Mouse (Mus musculus) heart, postnatal 10 days (tissue): ENCODE measurements around the gene Rtn4ip1. TPM values are rescaled to one million over a fixed set of nuclear protein-coding genes. Genes with fewer than 3 reads are reported as not detected.

ENCODE experiments used
- DNase-seq, 2 experiments: peaks; one replicate each; pipeline ENCODE4 v3.0.0; 2021
- intact Hi-C: fragments of 180-260 bp; cut with DNase I; formaldehyde crosslinking; loops from one replicate; pipeline ENCODE4 v1.15.1; 2025
- total RNA-seq, 2 experiments: library from RNA; stranded (reverse); gene quantifications; 2 replicates each; pipeline ENCODE4 v1.2.3; 2021

The Rtn4ip1 gene
- 10 to 100 TPM; 38.7 to 39.5 TPM for total RNA-seq

DNA sequence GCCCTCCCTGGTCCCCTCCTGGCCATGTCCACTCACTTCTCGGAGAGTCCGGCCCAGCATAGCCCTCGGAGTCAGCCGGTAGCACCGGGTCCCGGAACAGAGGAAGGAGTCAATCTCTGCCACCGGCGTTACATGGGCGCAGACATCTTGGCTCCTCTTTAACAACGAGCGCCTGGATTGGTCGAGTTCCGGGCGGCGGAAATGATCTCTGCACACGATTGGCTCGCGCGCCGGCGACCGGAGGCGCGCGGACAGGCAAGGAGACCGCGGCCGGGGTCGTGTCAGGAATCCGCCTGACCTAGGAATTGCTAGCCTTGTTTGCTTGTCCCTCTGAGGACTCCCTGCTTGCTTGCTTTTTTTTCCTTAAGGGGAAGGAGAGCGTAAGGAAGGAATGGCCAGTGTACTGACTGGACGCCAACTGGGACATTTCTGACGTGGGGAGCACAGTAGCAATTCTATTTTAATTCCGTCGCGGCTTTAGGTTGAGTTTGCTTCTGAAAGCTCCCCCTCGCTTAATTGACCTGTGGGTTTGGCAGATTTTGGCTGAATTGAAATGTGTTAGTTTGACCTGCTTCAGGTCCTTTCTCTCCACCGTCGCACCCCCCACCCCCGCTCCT is at the start of gene Rtn4ip1, which contains the start of gene Qrsl1:
Gene Rtn4ip1 (plus strand): TSS at position 230 of the 617 bp plus-strand sequence.
Gene Qrsl1 (minus strand): TSS at position 168 of the 617 bp plus-strand sequence.
- intact Hi-C loops: loop anchor here (5.0 kb wide), 1 partner anchor 324 kb away; the partner anchor contains the start of gene Cd24a
- peak; percentile 96 to 97 for DNase-seq

DNA sequence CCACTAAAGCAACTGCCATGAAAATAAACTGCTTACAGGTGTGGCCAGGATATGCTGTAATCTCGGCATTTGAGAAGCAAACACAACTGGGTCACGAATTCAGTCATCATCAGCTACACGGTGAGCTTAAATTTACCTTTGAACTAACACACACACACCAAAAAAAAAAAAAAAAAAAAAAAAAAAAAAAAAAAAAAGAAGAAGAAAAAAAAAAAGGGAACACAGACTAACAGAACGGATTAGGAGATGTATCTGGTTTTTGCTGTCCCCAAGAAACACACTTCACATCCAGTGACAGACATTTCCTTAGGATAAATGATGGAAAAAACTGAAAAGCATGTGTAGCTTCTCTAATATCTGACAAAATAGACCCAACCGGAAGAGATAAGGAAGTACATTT is 49.7 kb upstream of the Rtn4ip1 start:
- no peak for DNase-seq
- intact Hi-C loops: no loop called here

DNA sequence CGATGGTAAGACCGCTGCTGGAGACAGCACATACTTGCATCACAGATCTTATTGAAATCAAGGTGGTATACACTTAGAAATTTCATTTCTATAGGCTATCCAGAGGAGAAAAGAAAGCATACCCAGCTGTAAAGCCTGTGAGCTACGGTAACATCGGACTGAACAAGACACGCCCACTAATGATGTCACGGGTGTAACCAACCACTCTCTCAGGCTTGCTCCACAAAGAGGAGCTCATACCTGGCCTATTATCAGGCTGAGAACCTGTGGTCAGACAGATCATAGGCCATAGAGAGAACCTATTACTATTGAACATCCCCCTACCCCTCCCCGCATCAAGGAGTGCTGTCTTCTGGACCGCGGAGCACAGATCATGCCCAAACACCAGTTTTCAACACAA is 45.7 kb upstream of the Rtn4ip1 start:
- intact Hi-C loops: no loop called here
- DNase-seq: no peak

GRCm38 (mm10) chr10:43856351-43856750 is 45.3 kb upstream of the Rtn4ip1 start:
- intact Hi-C loops: no loop called here
- no peak for DNase-seq

DNA sequence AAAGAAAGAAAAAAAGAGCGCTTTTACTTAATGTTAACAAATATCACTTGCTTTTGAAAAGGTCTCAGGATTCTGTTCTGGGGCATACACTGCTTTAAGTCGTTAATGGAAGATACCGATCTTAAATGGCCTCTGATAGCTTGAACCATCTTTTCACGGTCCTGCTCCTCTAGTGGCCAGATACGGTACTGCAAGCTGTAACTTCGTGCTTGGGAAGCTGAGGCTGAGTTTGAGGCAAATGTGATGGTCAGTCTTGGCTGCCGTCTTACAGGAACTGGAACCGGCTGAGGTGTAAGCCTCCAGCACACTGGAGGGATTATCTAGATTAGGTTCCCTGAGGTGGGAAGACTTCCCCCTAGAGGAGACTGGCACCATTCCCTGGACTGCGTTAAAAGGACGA is 30.9 kb upstream of the Rtn4ip1 start:
- intact Hi-C loops: loop anchor here (5.0 kb wide), 1 partner anchor 293 kb away; the partner anchor contains the start of gene Cd24a
- DNase-seq: peak; percentile 5 to 35

- intact Hi-C loops: loop anchor here (5.0 kb wide), 1 partner anchor 294 kb away; the partner anchor contains the start of gene Cd24a
- DNase-seq: no peak
These were observed 30.1 kb upstream of the Rtn4ip1 start for GRCm38 (mm10) chr10:43871458-43871857.

GRCm38 (mm10) chr10:43887676-43888075 is 13.9 kb upstream of the Rtn4ip1 start:
- DNase-seq: no peak
- intact Hi-C loops: no loop called here

DNA sequence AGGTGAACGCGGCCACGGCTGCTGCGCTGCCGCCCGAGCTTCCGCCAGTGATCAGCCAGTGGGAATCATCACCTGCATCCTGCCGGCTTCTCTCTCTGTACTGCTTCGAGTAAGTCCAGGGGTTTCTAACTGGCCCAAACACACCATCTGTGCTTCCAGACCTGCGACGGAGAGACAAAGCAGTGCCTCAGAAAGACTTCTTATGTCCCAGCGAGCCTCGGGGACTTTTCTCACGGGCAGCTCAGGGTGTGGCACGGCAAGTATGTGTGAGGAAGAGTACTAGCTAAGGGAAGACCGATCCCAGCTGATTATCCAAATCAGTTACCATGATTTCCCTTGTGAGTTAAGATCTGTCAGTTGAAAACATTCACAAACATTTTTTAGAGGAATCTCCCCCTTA is 12.6 kb upstream of the Rtn4ip1 start:
- DNase-seq: no peak
- intact Hi-C loops: no loop called here

DNA sequence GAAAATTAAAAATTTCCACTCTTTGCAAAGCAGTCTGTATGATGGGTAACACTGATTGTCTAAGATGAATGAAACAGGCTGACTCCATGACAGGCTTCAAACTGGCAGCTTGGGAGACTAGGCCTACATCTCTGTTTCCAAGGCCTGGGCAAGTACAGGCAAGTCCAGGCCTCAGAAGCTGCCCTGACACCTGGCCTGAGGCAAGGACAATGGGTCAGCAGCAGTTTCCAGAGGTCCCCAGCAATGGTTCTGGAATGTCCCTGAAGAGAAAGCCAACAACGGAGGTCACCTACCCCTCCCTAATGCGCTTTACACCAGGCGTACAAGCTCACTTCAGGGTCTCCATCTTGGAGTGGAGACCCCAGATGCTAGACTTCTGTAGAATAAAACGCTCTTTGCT is 8.6 kb upstream of the Rtn4ip1 start:
- no peak for DNase-seq
- intact Hi-C loops: no loop called here

DNA sequence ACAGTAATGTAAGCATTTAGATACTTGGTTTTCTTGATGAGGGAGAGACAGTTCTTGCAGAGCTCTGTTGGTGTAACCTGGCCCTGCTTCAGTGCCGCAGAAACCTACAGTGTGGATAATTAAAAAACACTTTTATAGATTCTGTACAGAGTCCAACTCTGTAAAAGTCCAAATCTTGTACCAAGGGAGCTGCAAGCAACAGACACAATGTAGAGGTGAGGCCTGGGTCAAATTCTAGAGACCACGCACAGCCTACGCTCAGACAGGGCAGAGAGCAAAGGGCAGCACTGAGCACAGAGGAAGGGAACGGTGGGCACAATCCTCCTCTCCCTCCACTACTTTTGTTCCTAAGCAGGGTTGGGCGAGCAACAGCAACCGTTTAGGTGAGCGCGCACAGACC is 5.5 kb upstream of the Rtn4ip1 start:
- no peak for DNase-seq
- intact Hi-C loops: no loop called here

DNA sequence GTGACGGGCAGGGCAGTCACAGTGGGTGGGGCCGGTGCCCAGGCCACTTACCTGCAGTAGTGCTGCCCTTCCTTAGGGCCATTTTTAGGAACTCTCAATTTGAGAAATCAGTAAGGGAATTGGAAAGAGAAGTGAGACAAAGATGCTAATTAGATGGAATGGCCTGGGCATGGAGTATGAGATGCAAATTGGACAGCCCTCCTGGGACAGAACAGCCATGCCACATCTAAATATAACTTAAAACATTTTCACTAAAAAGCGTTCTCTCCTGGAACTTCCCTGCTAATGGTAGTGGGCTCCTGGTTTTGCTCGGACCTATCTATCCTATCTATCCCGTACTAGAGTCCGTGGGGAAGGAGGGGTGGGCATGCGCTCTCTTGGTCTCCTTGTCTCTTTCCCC is 3.3 kb upstream of the Rtn4ip1 start:
- DNase-seq: no peak
- intact Hi-C loops: no loop called here

GRCm38 (mm10) chr10:43900883-43901570 is 580 bp upstream of the Rtn4ip1 start:
- intact Hi-C loops: loop anchor here (5.0 kb wide), 1 partner anchor 324 kb away; the partner anchor contains the start of gene Cd24a
- peak; percentile 9 to 11 for DNase-seq

GRCm38 (mm10) chr10:43904569-43904968 is 3.0 kb downstream of the Rtn4ip1 start:
- no peak for DNase-seq
- intact Hi-C loops: loop anchor here (5.0 kb wide), 1 partner anchor 327 kb away; the partner anchor contains the start of gene Cd24a

DNA sequence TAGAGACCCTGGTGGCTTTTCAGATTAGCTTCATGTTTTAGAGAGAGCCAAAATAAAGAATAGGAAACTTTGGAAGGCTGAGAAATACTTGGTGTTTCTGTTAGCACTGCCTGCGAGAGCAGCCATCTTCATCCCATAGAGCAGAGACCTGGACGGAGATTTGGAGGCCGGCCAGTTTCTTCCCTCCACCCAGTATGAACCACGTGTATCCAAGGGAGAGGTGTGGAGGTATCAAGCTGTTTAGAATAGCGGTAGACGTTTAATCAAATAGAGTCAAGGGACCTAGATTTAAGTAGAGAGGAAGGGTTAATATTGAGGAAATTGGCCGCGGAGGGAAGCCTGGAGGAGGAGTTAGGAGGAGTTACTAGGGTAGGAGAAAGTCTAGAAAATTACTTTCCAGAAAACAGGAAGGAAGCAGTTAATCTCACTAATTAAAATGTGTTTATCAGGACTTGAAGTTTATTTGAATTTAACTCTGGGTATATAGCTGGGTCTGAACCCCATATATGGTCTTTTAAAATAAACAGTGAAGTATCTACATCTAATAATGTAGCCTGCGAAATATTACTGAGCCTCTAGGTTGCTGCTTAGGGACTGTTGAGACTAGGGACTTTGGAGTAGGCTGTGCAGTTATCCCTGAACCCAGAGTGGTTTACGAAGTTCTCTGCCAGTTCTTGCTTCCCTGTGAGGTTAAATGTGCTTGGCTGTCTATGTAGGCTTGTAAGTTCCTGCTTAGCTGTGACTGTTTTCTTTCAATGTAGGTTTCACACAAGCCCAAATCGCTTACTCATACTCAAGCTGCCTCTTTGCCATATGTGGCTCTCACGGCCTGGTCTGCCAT is 8.6 kb downstream of the Rtn4ip1 start:
- DNase-seq: no peak
- intact Hi-C loops: no loop called here

DNA sequence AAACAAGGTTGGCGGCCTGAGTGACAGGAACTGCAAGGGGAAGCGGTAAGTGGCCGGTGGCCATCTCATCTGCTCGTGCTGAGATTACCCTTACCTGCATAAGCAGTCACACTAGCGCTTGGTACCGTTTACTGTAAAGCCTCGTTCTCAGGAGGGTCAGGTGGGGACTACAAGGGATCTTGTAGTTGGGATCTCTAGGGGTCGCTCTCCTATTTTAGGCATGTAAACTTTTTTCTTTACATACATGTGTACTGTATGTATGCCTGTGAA is 9.2 kb downstream of the Rtn4ip1 start:
- intact Hi-C loops: no loop called here
- no peak for DNase-seq

DNA sequence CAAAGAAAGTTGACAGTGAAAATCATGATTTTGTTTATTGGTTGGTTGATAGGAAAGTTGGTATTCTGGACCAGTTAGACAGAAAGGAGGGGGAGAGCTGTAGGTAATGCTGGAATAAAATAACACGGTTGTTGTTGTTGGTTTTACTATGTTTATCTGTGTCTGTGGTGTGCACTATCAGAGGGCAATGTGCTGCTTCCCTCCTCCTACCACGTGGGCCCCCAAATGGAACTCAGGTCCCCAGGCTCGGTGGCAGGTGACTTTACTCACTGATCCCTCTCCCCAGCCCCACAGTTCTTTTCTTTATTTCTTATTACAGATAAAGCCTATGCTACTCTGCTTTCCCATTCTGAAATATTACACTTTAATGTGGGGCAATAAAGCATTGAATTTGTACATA is 10.6 kb downstream of the Rtn4ip1 start:
- intact Hi-C loops: no loop called here
- no peak for DNase-seq

DNA sequence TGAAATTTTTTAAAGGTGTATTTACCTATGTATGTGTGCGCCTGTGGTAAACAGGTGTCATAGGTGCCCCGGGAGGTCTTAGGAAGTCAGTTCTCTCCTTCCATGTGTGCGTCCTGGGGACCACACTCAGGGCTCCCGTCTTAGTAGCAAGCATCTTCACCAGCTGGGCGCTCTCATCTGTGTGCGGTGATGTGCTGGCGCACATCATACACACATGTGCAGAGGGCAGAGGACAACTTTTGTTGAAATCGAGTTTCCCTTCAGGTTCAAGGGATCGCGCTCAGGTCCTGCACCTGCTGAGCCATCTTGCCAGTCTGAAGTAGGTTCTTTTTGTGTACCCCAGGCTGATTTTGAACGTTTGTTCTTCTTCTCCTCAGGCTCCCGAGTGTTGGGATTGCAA is 14.6 kb downstream of the Rtn4ip1 start:
- intact Hi-C loops: no loop called here
- no peak for DNase-seq

- no peak for DNase-seq
- intact Hi-C loops: no loop called here
These were observed 15.1 kb downstream of the Rtn4ip1 start for GRCm38 (mm10) chr10:43916737-43917136.

- peak; percentile 82 to 90 for DNase-seq
- intact Hi-C loops: loop anchor here (1.0 kb wide), 1 partner anchor 344 kb away; no protein-coding TSS in a partner anchor
These were observed 17.3 kb downstream of the Rtn4ip1 start for GRCm38 (mm10) chr10:43918696-43919608.

DNA sequence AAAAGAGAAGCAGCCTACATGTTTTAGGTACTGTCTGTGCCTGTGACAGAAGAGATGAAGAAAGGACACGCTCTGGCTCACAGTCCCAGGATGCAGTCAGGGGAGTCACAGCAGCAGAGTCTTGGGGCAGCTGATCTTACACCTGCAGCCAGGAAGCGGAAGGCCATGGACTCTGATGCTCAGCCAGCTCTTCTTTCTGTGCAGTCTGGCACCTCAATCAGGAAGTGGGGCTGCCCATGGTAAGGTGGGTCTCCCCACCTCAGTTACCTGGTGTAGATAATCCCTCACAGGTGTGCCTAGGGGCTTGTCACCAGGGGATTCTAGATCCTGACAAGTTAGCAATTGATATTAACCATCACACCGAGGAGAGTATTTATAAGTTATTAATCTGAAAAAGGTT is 21.5 kb downstream of the Rtn4ip1 start:
- DNase-seq: no peak
- intact Hi-C loops: no loop called here
